Mouse (Mus musculus) limb, embryonic 14.5 days (tissue): ENCODE results near the gene Gmps. TPM values are rescaled to one million over a fixed set of nuclear protein-coding genes. Genes with fewer than 3 reads are reported as not detected.
A peak's percentile ranks its signal among the peaks of the same experiment; 100 is the strongest.

Experiments
- ATAC-seq: fragments of 200-750 bp; cut with Nextera tagmentation; 2 replicates; pipeline ENCODE4 v1.8.0; 2017; ENCODE audit warnings: low read depth, moderate number of reproducible peaks, moderate TSS enrichment; ENCODE audit not compliant: low FRiP score
- DNase-seq: peaks from one replicate; pipeline ENCODE4 v3.0.0-alpha.2; 2015; ENCODE audit warnings: low spot score
- H3K27ac ChIP-seq: fragments of 300-500 bp; sonication (generic); replicated peaks from 2 replicates; pipeline ENCODE4 v1.5.1; 2014; ENCODE audit warnings: low read depth, mild to moderate bottlenecking, low read length, moderate library complexity, mixed read lengths
- H3K27me3 ChIP-seq: fragments of 300-500 bp; sonication (generic); 2 replicates; pipeline ENCODE4 v1.6.1; 2014; ENCODE audit warnings: low read length, mixed read lengths; ENCODE audit not compliant: control insufficient read depth, insufficient read depth
- H3K36me3 ChIP-seq: fragments of 300-500 bp; sonication (generic); 2 replicates; pipeline ENCODE4 v1.6.1; 2014; ENCODE audit warnings: mild to moderate bottlenecking, low read length, moderate library complexity, mixed read lengths; ENCODE audit not compliant: control insufficient read depth, insufficient read depth
- H3K4me1 ChIP-seq: fragments of 300-500 bp; sonication (generic); 2 replicates; pipeline ENCODE4 v1.6.1; 2014; ENCODE audit warnings: antibody characterized with exemption, low read length, mixed read lengths; ENCODE audit not compliant: control insufficient read depth, insufficient read depth
- H3K4me2 ChIP-seq: fragments of 300-500 bp; sonication (generic); replicated peaks from 2 replicates; pipeline ENCODE4 v1.6.1; 2014; ENCODE audit warnings: low read depth, mild to moderate bottlenecking, low read length, moderate library complexity; ENCODE audit not compliant: severe bottlenecking
- H3K4me3 ChIP-seq: fragments of 300-500 bp; sonication (generic); replicated peaks from 2 replicates; pipeline ENCODE4 v1.5.1; 2014; ENCODE audit warnings: low read length
- H3K9ac ChIP-seq: fragments of 300-500 bp; sonication (generic); 2 replicates; pipeline ENCODE4 v1.6.1; 2014; ENCODE audit warnings: mild to moderate bottlenecking, low read depth, low read length, moderate library complexity; ENCODE audit not compliant: severe bottlenecking
- H3K9me3 ChIP-seq: fragments of 300-500 bp; sonication (generic); 2 replicates; pipeline ENCODE4 v1.6.1; 2016; ENCODE audit warnings: low read length; ENCODE audit not compliant: control insufficient read depth
- POLR2A ChIP-seq: fragments of 200-500 bp; IDR thresholded peaks from 2 replicates; pipeline ENCODE4 v1.8.0; 2012; ENCODE audit warnings: inconsistent platforms, mild to moderate bottlenecking, moderate library complexity, borderline replicate concordance; ENCODE audit not compliant: insufficient read depth, insufficient read length; ENCODE audit errors: extremely low read depth
- WGBS: fragments of 180-500 bp; shearing (Covaris S2); extraction: QIAGEN DNeasy Blood & Tissue Kit; methylation state at CpG from one replicate; pipeline ENCODE4 v1.1.7; 2014; 5-methylcytosine and 5-hydroxymethylcytosine counted together
- polyA plus RNA-seq, 2 experiments: library from polyadenylated mRNA; depleted of rRNA in 1 of 2; stranded (reverse) in 1 of 2; unstranded in 1 of 2; fragments of >200 nt; fragmentation: Nextera tagmentation in 1 of 2; extraction: Ambion mirVana in 1 of 2; gene quantifications; 2 replicates each; pipeline versions ENCODE4 v1.2.1 to v1.2.3; 2012 to 2014

The Gmps gene
- polyA plus RNA-seq, 2 experiments = 15.2 to 41.8 TPM

DNA sequence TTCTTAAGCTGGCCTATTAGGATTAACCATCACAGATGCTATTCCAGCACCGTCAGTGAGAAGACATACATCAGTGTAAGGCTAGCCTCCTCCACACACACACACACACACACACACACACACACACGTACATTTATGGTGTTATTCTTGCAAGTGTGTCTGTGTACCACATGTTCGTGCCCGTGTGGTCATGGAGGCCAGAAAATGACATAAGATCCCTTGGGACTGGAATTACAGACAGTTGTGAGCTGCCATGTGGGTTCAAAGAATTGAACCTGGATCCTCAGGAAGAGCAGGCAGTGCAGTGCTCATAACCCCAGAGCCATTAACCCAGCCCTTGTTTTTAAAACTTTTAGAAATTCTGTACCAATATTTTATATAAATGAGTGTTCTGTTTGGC is 2.0 kb downstream of the Gmps start:
- DNase-seq = no peak
- Histone ChIP-seq H3K27ac (no peak overlapping the region), H3K9me3 (no peaks in the 10 kb centered on the region), H3K9ac (no peak overlapping the region), H3K4me2 (0 out of 2 replicates have a peak overlapping the region, but pooled peaks have one; percentile 76), H3K27me3 (no peaks in the 10 kb centered on the region), H3K36me3 (peaks cover 20% of the 10 kb centered on the region), H3K4me1 (peaks cover 15% of the 10 kb centered on the region), H3K4me3 (0 out of 2 replicates have a peak overlapping the region, but pooled peaks have one; percentile 93)
- 36% methylated on average over 4 of the region's 4 CpGs for WGBS
- TF ChIP-seq POLR2A = no peak
- no peak for ATAC-seq

DNA sequence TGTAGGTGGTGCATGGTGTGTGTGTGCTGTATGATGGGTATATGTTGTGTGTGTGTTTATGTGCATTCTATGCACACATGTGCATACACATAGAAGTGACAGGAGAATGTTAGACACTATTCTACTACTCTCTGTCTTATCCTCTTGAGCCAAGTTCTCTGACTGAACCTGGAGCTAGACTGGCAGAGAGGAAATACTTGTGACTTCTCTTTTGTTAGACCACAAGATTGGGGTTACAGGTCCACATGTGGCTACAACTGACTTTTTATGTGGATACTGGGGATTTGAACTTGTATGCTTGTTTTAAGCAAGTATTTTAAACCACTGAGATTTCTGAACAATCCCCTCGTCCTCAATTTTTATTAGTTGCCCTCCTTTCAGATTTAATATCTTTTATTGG is 10.8 kb downstream of the Gmps start:
- H3K9me3 ChIP-seq = no peaks in the 10 kb centered on the region
- TF ChIP-seq POLR2A = no peak
- H3K27ac ChIP-seq = no peak overlapping the region
- no peak overlapping the region for H3K4me3 ChIP-seq
- 39% methylated on average over 1 of the region's 1 CpGs for WGBS
- no peak overlapping the region for H3K9ac ChIP-seq
- peaks cover 69% of the 10 kb centered on the region for H3K36me3 ChIP-seq
- no peaks in the 10 kb centered on the region for H3K4me1 ChIP-seq
- ATAC-seq (no peak), DNase-seq (no peak)
- no peak overlapping the region for H3K4me2 ChIP-seq
- H3K27me3 ChIP-seq = no peaks in the 10 kb centered on the region

DNA sequence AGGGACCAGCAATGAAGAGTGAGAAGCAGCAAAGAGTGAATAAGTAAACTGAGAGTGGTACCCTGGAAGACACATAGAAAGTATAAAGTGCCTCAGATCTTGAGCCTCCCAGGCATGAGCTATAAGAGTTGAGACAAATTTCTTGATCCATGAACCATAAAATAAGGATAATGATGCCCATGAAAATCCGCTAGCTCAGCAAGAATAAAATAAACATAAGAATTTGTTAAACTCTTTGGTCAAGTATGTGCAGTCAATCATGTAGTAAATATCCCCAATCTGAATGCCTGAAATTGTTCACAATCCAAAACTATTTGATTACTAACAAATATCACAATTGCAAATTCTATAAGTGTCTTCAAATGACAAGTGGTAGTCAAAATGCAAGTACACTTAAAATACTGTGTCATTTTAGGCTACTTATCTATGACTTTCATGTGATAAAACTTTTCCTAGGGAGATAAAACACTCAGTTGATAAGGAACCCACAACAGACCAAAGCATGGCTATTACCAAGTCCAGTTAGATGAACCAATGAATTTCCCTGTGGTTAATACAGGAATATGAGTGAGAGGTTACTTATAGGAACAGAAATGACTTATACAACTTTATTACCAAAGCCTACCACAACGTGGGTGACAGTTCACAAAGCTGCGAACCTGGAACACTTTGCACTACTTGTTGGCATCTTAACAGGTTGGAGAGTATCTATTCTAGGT is 13.0 kb downstream of the Gmps start:
- 95% methylated on average over 3 of the region's 3 CpGs for WGBS
- H3K4me1 ChIP-seq = no peaks in the 10 kb centered on the region
- TF ChIP-seq POLR2A = no peak
- no peak overlapping the region for H3K27ac ChIP-seq
- no peak overlapping the region for H3K9ac ChIP-seq
- DNase-seq (no peak), ATAC-seq (no peak)
- no peak overlapping the region for H3K4me3 ChIP-seq
- H3K36me3 ChIP-seq = peaks cover 75% of the 10 kb centered on the region
- no peaks in the 10 kb centered on the region for H3K9me3 ChIP-seq
- H3K27me3 ChIP-seq = no peaks in the 10 kb centered on the region
- H3K4me2 ChIP-seq = no peak overlapping the region

DNA sequence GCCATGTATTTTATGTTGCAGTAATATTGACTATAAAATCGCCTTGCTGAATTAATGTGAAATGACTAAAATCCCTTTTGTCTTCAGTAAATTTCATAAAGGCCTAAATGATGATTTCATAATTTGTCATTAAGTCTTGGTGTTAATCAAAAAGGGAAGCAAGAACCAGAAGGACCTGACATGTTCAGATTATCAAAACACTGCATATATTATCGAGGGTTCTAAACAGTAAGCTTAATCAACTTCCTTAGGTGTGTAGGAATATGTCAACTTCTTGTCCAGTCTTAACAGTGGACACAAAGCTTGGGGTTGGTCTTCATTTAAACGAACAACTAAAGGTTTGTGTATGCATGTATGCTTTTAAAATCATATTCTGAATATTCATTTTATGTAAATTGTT is 45.5 kb downstream of the Gmps start:
- Histone ChIP-seq H3K9me3 (no peaks in the 10 kb centered on the region), H3K27me3 (no peaks in the 10 kb centered on the region), H3K4me1 (no peaks in the 10 kb centered on the region), H3K9ac (no peak overlapping the region), H3K4me3 (no peak overlapping the region), H3K27ac (no peak overlapping the region), H3K4me2 (no peak overlapping the region), H3K36me3 (peaks cover 11% of the 10 kb centered on the region)
- ATAC-seq (no peak), DNase-seq (no peak)
- WGBS = 92% methylated on average over 3 of the region's 3 CpGs
- TF ChIP-seq POLR2A = no peak

DNA sequence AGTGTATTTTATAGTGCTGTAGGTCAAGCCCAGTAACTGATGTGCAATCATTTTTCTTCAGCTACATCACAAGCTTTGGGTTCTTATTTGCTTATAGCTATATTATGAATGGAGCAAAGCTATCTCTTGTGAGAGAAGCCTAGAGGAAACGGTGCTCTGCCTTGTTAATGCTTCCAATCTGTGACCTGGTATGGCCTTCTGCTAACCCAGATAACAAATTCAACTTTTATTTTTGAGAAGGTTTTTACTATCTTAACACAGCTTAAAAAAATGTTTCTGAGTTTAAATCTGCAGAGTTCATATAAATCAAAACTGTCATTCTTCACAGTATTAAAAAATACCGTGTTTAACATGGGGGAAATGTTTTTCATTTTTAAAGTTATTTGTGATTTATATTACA is 46.0 kb downstream of the Gmps start:
- Histone ChIP-seq H3K4me3 (no peak overlapping the region), H3K27ac (no peak overlapping the region), H3K4me1 (no peaks in the 10 kb centered on the region), H3K9me3 (no peaks in the 10 kb centered on the region), H3K9ac (no peak overlapping the region), H3K36me3 (peaks cover 11% of the 10 kb centered on the region), H3K27me3 (no peaks in the 10 kb centered on the region), H3K4me2 (no peak overlapping the region)
- ATAC-seq (no peak), DNase-seq (no peak)
- no peak for TF ChIP-seq POLR2A
- WGBS = 73% methylated on average over 2 of the region's 2 CpGs
